Mouse (Mus musculus) stomach, adult 2 months (tissue): ENCODE measurements around the gene Olfr830. TPM values are rescaled to one million over a fixed set of nuclear protein-coding genes. Genes with fewer than 3 reads are reported as not detected.

Experiments
- polyA plus RNA-seq: library from polyadenylated mRNA; depleted of rRNA; stranded (reverse); fragments of >200 nt; gene quantifications from 2 replicates; pipeline ENCODE4 v1.2.3, GENCODE M21; 2012; rRNA removed

The Olfr830 gene
- not detected in 2 replicates for polyA plus RNA-seq

GRCm38 (mm10) chr9:18874393-18874792, at the start of gene Olfr830:
Olfr830 (plus strand) TSS chr9:18874693.

GRCm38 (mm10) chr9:18854633-18855032, 19.9 kb upstream of the Olfr830 start, which contains the start of gene Olfr829:
Olfr829 (plus strand) TSS chr9:18854933.

Other genes starting within 250 kb of the Olfr830 start
- gene Muc16, start 200.2 kb upstream of the Olfr830 start, polyA plus RNA-seq = 0.15 and 0.22 TPM in 2 replicates
- not detected in 2 replicates for gene Olfr24, start 110.7 kb upstream of the Olfr830 start, polyA plus RNA-seq
- gene Olfr828, start 55.2 kb upstream of the Olfr830 start, polyA plus RNA-seq = not detected in 2 replicates
- not detected in 2 replicates for gene Olfr829, start 19.8 kb upstream of the Olfr830 start, polyA plus RNA-seq
- gene Olfr832, start 62.4 kb downstream of the Olfr830 start, polyA plus RNA-seq = not detected in 2 replicates
- not detected in 2 replicates for gene Olfr834, start 113.3 kb downstream of the Olfr830 start, polyA plus RNA-seq
- gene Olfr835, start 158.0 kb downstream of the Olfr830 start, polyA plus RNA-seq = not detected in 2 replicates
- not detected in 2 replicates for gene Olfr836, start 245.7 kb downstream of the Olfr830 start, polyA plus RNA-seq